In the genomic region with DNA sequence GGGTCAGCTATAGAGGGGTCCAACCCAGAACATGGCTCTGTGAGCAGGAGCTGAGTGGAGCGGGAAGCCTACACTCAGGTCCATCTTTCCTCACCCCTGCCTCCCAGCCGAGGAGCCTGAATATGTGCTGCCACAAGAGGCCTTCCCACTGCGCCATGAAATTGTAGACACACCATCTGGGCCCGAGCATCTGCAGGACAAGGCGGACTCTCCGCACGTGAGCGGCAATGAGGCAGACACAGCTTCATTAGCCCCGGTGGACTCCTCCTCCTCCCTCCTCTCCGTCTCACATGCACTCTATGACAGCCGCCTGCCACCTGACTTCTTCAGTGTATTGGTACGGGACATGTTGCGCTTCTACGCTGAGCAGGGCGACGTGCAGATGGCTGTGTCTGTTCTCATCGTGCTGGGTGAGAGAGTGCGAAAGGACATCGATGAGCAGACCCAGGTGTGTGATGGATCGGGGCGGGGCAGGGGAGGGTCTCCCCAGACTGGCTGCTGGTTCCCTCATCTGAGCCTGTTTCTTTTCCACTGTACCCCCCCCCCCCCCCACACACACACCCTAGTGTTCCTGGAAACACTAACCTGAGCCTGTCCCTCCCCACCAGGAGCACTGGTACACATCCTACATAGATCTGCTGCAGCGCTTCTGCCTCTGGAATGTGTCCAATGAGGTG, we compare ENCODE assay signal across 8 mouse cellular contexts. TPM values are rescaled to one million over a fixed set of nuclear protein-coding genes. Genes with fewer than 3 reads are reported as not detected.
DNase-seq lines count a peak whose midpoint lies in the region; ATAC-seq and TF ChIP-seq lines count a peak whose summit lies in the region.

No protein-coding gene starts in this region.

- H3K4me1 ChIP-seq in forebrain, embryonic 10.5 days = peaks cover 84% of the 10 kb centered on the region
- H3K4me1 ChIP-seq in forebrain, postnatal 0 days (ENCODE audit: insufficient read depth) = peaks cover 34% of the 10 kb centered on the region
- peaks cover 78% of the 10 kb centered on the region for H3K4me1 ChIP-seq in forebrain, embryonic 15.5 days
- peaks cover 82% of the 10 kb centered on the region for H3K4me1 ChIP-seq in midbrain, embryonic 13.5 days (replicated peaks)

- TF ChIP-seq CTCF in forebrain, postnatal 0 days (IDR thresholded peaks at IDR 0.05; ENCODE audit: low read depth) = no peak
- no peak for TF ChIP-seq CTCF in layer of hippocampus, adult 2 months (conservative IDR thresholded peaks at IDR 0.05)

- peaks cover 58% of the 10 kb centered on the region for H3K36me3 ChIP-seq in forebrain, embryonic 10.5 days (replicated peaks)
- peaks cover 37% of the 10 kb centered on the region for H3K36me3 ChIP-seq in forebrain, postnatal 0 days (ENCODE audit: insufficient read depth)
- peaks cover 32% of the 10 kb centered on the region for H3K36me3 ChIP-seq in forebrain, embryonic 15.5 days
- peaks cover 51% of the 10 kb centered on the region for H3K36me3 ChIP-seq in midbrain, embryonic 13.5 days

- no peaks in the 10 kb centered on the region for H3K27me3 ChIP-seq in forebrain, embryonic 10.5 days (ENCODE audit: poor library complexity, severe bottlenecking)
- no peaks in the 10 kb centered on the region for H3K27me3 ChIP-seq in forebrain, postnatal 0 days (ENCODE audit: insufficient read depth, low read length)
- no peaks in the 10 kb centered on the region for H3K27me3 ChIP-seq in forebrain, embryonic 15.5 days
- H3K27me3 ChIP-seq in midbrain, embryonic 13.5 days = no peaks in the 10 kb centered on the region

- H3K4me3 ChIP-seq in forebrain, embryonic 10.5 days = peak overlapping the region; percentile 77
- no peak overlapping the region for H3K4me3 ChIP-seq in forebrain, postnatal 0 days (ENCODE audit: low read depth, low read length)
- H3K4me3 ChIP-seq in layer of hippocampus, adult 2 months = no peak overlapping the region
- H3K4me3 ChIP-seq in forebrain, embryonic 15.5 days = no peak overlapping the region
- H3K4me3 ChIP-seq in midbrain, embryonic 13.5 days (replicated peaks) = peak overlapping the region; percentile 53; the same call in 1 of the 2 replicates

- no peak overlapping the region for H3K4me2 ChIP-seq in forebrain, postnatal 0 days (ENCODE audit: low read depth)
- peak overlapping the region; percentile 79; the same call in 1 of the 2 replicates for H3K4me2 ChIP-seq in forebrain, embryonic 15.5 days (replicated peaks)
- peak overlapping the region; percentile 95; the same call in 1 of the 2 replicates for H3K4me2 ChIP-seq in midbrain, embryonic 13.5 days (replicated peaks)

- H3K27ac ChIP-seq in forebrain, embryonic 10.5 days = peak overlapping the region; percentile 94
- no peak overlapping the region for H3K27ac ChIP-seq in forebrain, postnatal 0 days (ENCODE audit: low read depth, low read length)
- peak overlapping the region; percentile 93; the same call in 1 of the 2 replicates for H3K27ac ChIP-seq in layer of hippocampus, adult 2 months
- no peak overlapping the region for H3K27ac ChIP-seq in forebrain, embryonic 15.5 days (replicated peaks)
- no peak overlapping the region for H3K27ac ChIP-seq in midbrain, embryonic 13.5 days

- DNase-seq in forebrain, embryonic 10.5 days (ENCODE audit: extremely low spot score, low spot score) = no peak
- no peak for DNase-seq in forebrain, postnatal 0 days
- DNase-seq in layer of hippocampus, adult 2 months (ENCODE audit: low spot score in 2 of 2) = no peak
- DNase-seq in layer of hippocampus, adult 18-20 months (ENCODE audit: low spot score in 2 of 2) = no peak
- DNase-seq in lung, adult 18-20 months = no peak
- no peak for DNase-seq in layer of hippocampus, postnatal 14 days (ENCODE audit: low spot score in 2 of 2)

- WGBS in forebrain, embryonic 10.5 days = 91% methylated on average over 22 of the region's 22 CpGs
- 91% methylated on average over 22 of the region's 22 CpGs for WGBS in forebrain, postnatal 0 days
- 94% methylated on average over 22 of the region's 22 CpGs for WGBS in forebrain, embryonic 15.5 days
- 92% methylated on average over 22 of the region's 22 CpGs for WGBS in midbrain, embryonic 13.5 days

- no peaks in the 10 kb centered on the region for H3K9me3 ChIP-seq in forebrain, embryonic 10.5 days
- H3K9me3 ChIP-seq in forebrain, postnatal 0 days (ENCODE audit: low read length) = no peaks in the 10 kb centered on the region
- H3K9me3 ChIP-seq in forebrain, embryonic 15.5 days = no peaks in the 10 kb centered on the region
- no peaks in the 10 kb centered on the region for H3K9me3 ChIP-seq in midbrain, embryonic 13.5 days

- no peak overlapping the region; the same call in 1 of the 2 replicates for H3K9ac ChIP-seq in forebrain, postnatal 0 days
- H3K9ac ChIP-seq in forebrain, embryonic 15.5 days (replicated peaks) = no peak overlapping the region
- H3K9ac ChIP-seq in midbrain, embryonic 13.5 days (replicated peaks) = no peak overlapping the region; the same call in none of the 2 replicates

- no peak for ATAC-seq in forebrain, postnatal 0 days
- no peak for ATAC-seq in forebrain, embryonic 15.5 days (replicated peaks)
- no peak for ATAC-seq in midbrain, embryonic 13.5 days

RNA-seq across cellular contexts. Expression of a gene that starts 1.0 kb away (rescaled TPM):
- polyA plus RNA-seq in forebrain, embryonic 10.5 days (2016; fragmentation: Nextera tagmentation; extraction: Ambion mirVana) = 53.9 and 58.7 TPM in 2 replicates
- total RNA-seq in forebrain, postnatal 0 days (2014; rRNA removed) = 44.3 and 52.2 TPM in 2 replicates
- 46.7 and 49.5 TPM in 2 replicates for polyA plus RNA-seq in forebrain, postnatal 0 days (2015; fragmentation: Nextera tagmentation; extraction: Ambion mirVana)
- total RNA-seq in layer of hippocampus, adult 2 months (2021) = 10 to 100 TPM; 58.0 to 61.1 TPM
- total RNA-seq in layer of hippocampus, adult 18-20 months (2021) = 10 to 100 TPM; 52.7 to 55.5 TPM
- 65.9 and 67.0 TPM in 2 replicates for polyA plus RNA-seq in forebrain, embryonic 15.5 days (2015; fragmentation: Nextera tagmentation; extraction: Ambion mirVana)
- polyA plus RNA-seq in midbrain, embryonic 13.5 days (2015; fragmentation: Nextera tagmentation; extraction: Ambion mirVana) = 72.8 and 74.6 TPM in 2 replicates
- total RNA-seq in layer of hippocampus, postnatal 14 days (2021) = 10 to 100 TPM; 64.3 to 65.0 TPM

RNA-seq across cellular contexts. Expression of a gene that starts 4.3 kb away (rescaled TPM):
- 29.6 and 34.0 TPM in 2 replicates for polyA plus RNA-seq in forebrain, embryonic 10.5 days (2016; fragmentation: Nextera tagmentation; extraction: Ambion mirVana)
- 36.5 and 37.5 TPM in 2 replicates for total RNA-seq in forebrain, postnatal 0 days (2014; rRNA removed)
- 23.2 and 24.5 TPM in 2 replicates for polyA plus RNA-seq in forebrain, postnatal 0 days (2015; fragmentation: Nextera tagmentation; extraction: Ambion mirVana)
- 10 to 100 TPM; 27.9 to 28.9 TPM for total RNA-seq in layer of hippocampus, adult 2 months (2021)
- 10 to 100 TPM; 22.6 to 26.4 TPM for total RNA-seq in layer of hippocampus, adult 18-20 months (2021)
- 34.2 and 34.3 TPM in 2 replicates for polyA plus RNA-seq in forebrain, embryonic 15.5 days (2015; fragmentation: Nextera tagmentation; extraction: Ambion mirVana)
- 31.1 and 31.2 TPM in 2 replicates for polyA plus RNA-seq in midbrain, embryonic 13.5 days (2015; fragmentation: Nextera tagmentation; extraction: Ambion mirVana)
- 10 to 100 TPM; 21.7 to 23.4 TPM for total RNA-seq in layer of hippocampus, postnatal 14 days (2021)

RNA-seq across cellular contexts. Expression of a gene that starts 5.5 kb away (rescaled TPM):
- 403 TPM in 2 replicates for polyA plus RNA-seq in forebrain, embryonic 10.5 days (2016; fragmentation: Nextera tagmentation; extraction: Ambion mirVana)
- total RNA-seq in forebrain, postnatal 0 days (2014; rRNA removed) = 237 and 238 TPM in 2 replicates
- 314 and 324 TPM in 2 replicates for polyA plus RNA-seq in forebrain, postnatal 0 days (2015; fragmentation: Nextera tagmentation; extraction: Ambion mirVana)
- total RNA-seq in layer of hippocampus, adult 2 months (2021) = 100 to 1,000 TPM; 164 to 175 TPM
- 100 to 1,000 TPM; 158 to 165 TPM for total RNA-seq in layer of hippocampus, adult 18-20 months (2021)
- 308 and 313 TPM in 2 replicates for polyA plus RNA-seq in forebrain, embryonic 15.5 days (2015; fragmentation: Nextera tagmentation; extraction: Ambion mirVana)
- polyA plus RNA-seq in midbrain, embryonic 13.5 days (2015; fragmentation: Nextera tagmentation; extraction: Ambion mirVana) = 314 and 316 TPM in 2 replicates
- total RNA-seq in layer of hippocampus, postnatal 14 days (2021) = 100 to 1,000 TPM; 155 to 157 TPM

RNA-seq across cellular contexts. Expression of a gene that starts 9.4 kb away (rescaled TPM):
- polyA plus RNA-seq in forebrain, embryonic 10.5 days (2016; fragmentation: Nextera tagmentation; extraction: Ambion mirVana) = 0.93 and 1.3 TPM in 2 replicates
- 85.4 and 90.7 TPM in 2 replicates for total RNA-seq in forebrain, postnatal 0 days (2014; rRNA removed)
- 77.6 and 83.3 TPM in 2 replicates for polyA plus RNA-seq in forebrain, postnatal 0 days (2015; fragmentation: Nextera tagmentation; extraction: Ambion mirVana)
- 10 to 100 TPM; 43.0 to 44.8 TPM for total RNA-seq in layer of hippocampus, adult 2 months (2021)
- total RNA-seq in layer of hippocampus, adult 18-20 months (2021) = 10 to 100 TPM; 42.1 to 43.4 TPM
- 29.1 and 30.8 TPM in 2 replicates for polyA plus RNA-seq in forebrain, embryonic 15.5 days (2015; fragmentation: Nextera tagmentation; extraction: Ambion mirVana)
- 17.3 and 18.1 TPM in 2 replicates for polyA plus RNA-seq in midbrain, embryonic 13.5 days (2015; fragmentation: Nextera tagmentation; extraction: Ambion mirVana)
- total RNA-seq in layer of hippocampus, postnatal 14 days (2021) = 10 to 100 TPM; 84.4 to 97.5 TPM

RNA-seq across cellular contexts. Expression of a gene that starts 13.9 kb away (rescaled TPM):
- polyA plus RNA-seq in forebrain, embryonic 10.5 days (2016; fragmentation: Nextera tagmentation; extraction: Ambion mirVana) = 1.7 and 2.3 TPM in 2 replicates
- total RNA-seq in forebrain, postnatal 0 days (2014; rRNA removed) = 23.2 and 23.8 TPM in 2 replicates
- polyA plus RNA-seq in forebrain, postnatal 0 days (2015; fragmentation: Nextera tagmentation; extraction: Ambion mirVana) = 9.2 and 12.3 TPM in 2 replicates
- total RNA-seq in layer of hippocampus, adult 2 months (2021) = 10 to 100 TPM; 30.0 to 33.9 TPM
- total RNA-seq in layer of hippocampus, adult 18-20 months (2021) = 10 to 100 TPM; 21.9 to 22.1 TPM
- polyA plus RNA-seq in forebrain, embryonic 15.5 days (2015; fragmentation: Nextera tagmentation; extraction: Ambion mirVana) = 8.3 and 10.1 TPM in 2 replicates
- 7.5 and 8.0 TPM in 2 replicates for polyA plus RNA-seq in midbrain, embryonic 13.5 days (2015; fragmentation: Nextera tagmentation; extraction: Ambion mirVana)
- total RNA-seq in layer of hippocampus, postnatal 14 days (2021) = 10 to 100 TPM; 26.7 to 31.1 TPM

Comparison
In these comparisons a context has a peak if more than half of its experiments do, and no peak if none do; other contexts are left out.
1. H3K27ac ChIP-seq: peak in forebrain, embryonic 10.5 days (single experiment) and layer of hippocampus, adult 2 months (single experiment); none in forebrain, postnatal 0 days (single experiment), forebrain, embryonic 15.5 days (single experiment) and midbrain, embryonic 13.5 days (single experiment).
2. H3K4me3 ChIP-seq: peak in forebrain, embryonic 10.5 days (single experiment) and midbrain, embryonic 13.5 days (single experiment); none in forebrain, postnatal 0 days (single experiment), layer of hippocampus, adult 2 months (single experiment) and forebrain, embryonic 15.5 days (single experiment).